Comparison of ENCODE assay signal across 16 mouse cellular contexts in the genomic region with DNA sequence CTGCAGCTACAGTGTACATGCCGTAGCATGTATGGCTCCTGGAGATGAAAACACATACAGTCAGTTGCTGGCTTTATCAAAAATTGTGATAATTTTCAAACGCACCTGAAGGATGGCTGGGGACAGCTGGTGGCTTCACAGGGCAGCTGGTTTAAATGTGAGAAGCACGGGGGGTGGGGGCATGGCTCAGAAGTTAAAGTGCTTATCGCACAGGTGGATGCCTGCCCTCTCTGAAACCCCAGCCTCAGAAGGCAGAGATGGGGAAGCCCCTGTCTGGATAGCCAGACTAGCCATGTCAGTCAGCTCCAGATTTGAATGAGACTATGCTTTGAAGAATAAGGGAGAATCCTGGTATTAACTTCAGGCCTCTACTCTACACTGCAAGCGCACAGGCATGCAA.
"Had no signal": no experiment of that assay in that cellular context is flagged by ENCODE, and none has a peak within 500 bp of the region (broad histone marks: within the 10 kb centered on the region; RNA-seq: fewer than 3 reads in every experiment).

No protein-coding gene starts in this region.

- H3K27me3 ChIP-seq: neural tube, embryonic 12.5 days; neural tube, embryonic 13.5 days; neural tube, embryonic 15.5 days; stomach, embryonic 15.5 days had no signal

- H3K4me2 ChIP-seq: neural tube, embryonic 12.5 days; neural tube, embryonic 13.5 days; neural tube, embryonic 15.5 days; stomach, embryonic 15.5 days had no signal

- H3K4me3 ChIP-seq: neural tube, embryonic 12.5 days; neural tube, embryonic 13.5 days; neural tube, embryonic 15.5 days; stomach, embryonic 15.5 days had no signal

- H3K9ac ChIP-seq: neural tube, embryonic 12.5 days; neural tube, embryonic 13.5 days; neural tube, embryonic 15.5 days; stomach, embryonic 15.5 days had no signal

- H3K27ac ChIP-seq: neural tube, embryonic 12.5 days; neural tube, embryonic 13.5 days; neural tube, embryonic 15.5 days; stomach, embryonic 15.5 days; stomach, postnatal 0 days had no signal

- H3K36me3 ChIP-seq: neural tube, embryonic 12.5 days; neural tube, embryonic 13.5 days; neural tube, embryonic 15.5 days; stomach, embryonic 15.5 days had no signal

- H3K9me3 ChIP-seq: neural tube, embryonic 12.5 days; neural tube, embryonic 13.5 days; neural tube, embryonic 15.5 days; stomach, embryonic 15.5 days had no signal

- DNase-seq: retina, postnatal 1 day; right cerebral cortex, adult 18-20 months; right cerebral cortex, postnatal 14 days; right cerebral cortex, postnatal 4 days; spleen, adult 18-20 months; thymus, adult 18-20 months; thymus, adult 2 months; thymus, postnatal 14 days; thymus, postnatal 25 days; thymus, postnatal 36 days; thymus, postnatal 4 days had no signal

- H3K4me1 ChIP-seq: neural tube, embryonic 12.5 days; neural tube, embryonic 13.5 days; neural tube, embryonic 15.5 days; stomach, embryonic 15.5 days had no signal
